Mouse (Mus musculus): ENCODE measurements at regions not wholly inside any gene's neighbourhood (a gene's known extent, or its start where the extent isn't known, plus 50 kb on each side); places are given as distances from the start of the nearest gene placed in this dataset.

DNA sequence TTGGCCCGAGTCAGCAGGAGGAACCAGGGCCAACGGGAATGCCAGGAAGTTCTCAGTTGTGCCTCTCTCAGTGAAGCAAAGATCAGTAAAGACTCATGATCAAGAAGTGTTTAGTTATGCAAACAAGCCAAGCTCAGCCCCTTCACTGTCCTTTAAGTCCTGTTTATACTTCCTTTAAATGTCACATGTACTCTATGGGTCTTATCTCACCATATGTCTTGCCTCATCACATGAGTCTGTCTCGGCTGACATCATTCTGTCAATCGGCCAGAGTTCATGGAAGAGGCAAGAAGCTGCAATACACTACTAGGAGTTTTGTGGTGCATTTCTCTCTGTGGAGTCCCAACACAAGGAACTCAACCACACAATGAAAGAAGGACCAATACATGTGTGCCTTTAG, 71.8 kb downstream of the Scp2d1 start:
- DNase-seq, result peak; percentile 8 to 22

DNA sequence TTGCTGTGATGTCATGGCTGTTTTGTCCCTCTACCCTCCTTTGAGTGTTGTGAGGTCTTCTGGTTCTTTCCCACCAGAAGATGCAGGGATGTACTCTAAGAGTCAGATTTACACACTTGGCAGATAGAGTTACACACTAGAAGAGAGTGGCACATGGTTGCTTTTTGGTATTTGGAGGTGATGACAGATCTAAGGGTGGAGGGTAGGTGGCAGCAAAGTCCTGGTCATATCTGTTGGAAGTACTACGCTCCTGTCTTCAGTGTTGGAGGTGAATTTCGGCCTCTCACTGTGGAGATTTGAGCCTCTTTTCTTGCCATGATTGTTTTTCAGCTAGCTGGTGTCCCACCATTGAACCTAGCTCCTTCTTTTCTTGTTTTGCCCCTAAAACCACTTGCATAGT, 73.0 kb downstream of the Scp2d1 start:
- no peak for DNase-seq

DNA sequence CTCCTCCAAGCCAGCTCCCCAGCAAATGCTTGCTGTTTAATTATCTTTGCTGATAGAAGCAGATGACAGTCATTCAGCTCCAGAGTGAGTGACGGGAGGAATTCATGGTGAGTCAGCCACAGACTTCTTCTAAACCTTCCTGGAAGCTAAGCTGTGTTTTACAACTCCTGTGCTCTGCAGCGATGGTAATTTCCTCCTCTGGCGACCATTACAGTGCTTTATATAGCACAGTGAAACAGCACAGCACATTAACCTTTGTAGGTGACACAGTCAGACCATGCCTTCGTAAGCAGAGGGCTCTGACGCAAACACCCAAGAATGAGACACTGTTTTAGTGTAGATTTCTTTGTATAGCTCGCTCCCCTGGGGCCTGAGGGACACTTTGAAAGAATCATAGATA, 83.3 kb downstream of the Scp2d1 start:
- DNase-seq, result no peak

GRCm38 (mm10) chr2:144945840-144946239, 122.4 kb downstream of the Scp2d1 start:
- no peak for DNase-seq

DNA sequence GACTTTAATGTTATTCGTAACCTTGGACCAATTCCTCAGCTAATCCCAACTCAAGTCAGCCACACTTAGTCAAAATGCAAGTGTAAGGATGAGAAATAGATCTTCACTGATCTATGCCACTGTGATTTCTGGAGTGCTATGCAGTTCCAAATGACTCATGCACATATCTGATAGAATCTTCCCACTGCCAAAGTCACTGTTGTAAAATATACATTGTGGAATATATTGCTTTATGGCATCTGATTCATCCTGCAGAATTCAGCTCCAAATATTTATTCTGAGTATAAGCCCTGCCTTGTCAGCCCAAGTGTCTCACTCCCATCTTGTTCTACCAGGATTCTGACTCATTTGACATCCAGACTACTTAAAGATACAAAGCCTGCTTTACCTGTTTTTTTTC, 123.0 kb downstream of the Scp2d1 start:
- no peak for DNase-seq

DNA sequence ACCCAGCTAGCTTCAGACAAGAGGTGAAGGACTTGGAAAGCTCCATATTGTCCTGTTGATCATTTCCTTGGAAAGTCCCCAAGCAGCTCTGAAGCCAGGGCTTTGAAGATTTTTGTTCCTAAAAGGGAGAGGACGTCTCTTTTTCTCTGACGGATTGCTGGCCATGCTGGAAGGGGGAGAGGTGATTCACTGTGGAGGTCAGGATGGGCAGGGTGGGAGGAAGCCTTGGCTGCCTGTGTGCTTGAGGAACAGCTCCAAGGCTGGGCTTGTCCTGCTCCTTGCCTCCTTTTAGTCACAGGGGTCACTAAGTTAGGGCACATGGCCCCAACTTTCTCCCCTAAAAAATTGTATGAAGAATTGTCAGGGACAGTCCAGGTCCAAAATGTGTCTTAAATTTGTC, 125.8 kb downstream of the Scp2d1 start:
- DNase-seq, result peak; percentile 37 to 46

Measured in kidney, postnatal 4 days (tissue).